Comparison of ENCODE assay signal across 10 mouse cellular contexts in the genomic region with DNA sequence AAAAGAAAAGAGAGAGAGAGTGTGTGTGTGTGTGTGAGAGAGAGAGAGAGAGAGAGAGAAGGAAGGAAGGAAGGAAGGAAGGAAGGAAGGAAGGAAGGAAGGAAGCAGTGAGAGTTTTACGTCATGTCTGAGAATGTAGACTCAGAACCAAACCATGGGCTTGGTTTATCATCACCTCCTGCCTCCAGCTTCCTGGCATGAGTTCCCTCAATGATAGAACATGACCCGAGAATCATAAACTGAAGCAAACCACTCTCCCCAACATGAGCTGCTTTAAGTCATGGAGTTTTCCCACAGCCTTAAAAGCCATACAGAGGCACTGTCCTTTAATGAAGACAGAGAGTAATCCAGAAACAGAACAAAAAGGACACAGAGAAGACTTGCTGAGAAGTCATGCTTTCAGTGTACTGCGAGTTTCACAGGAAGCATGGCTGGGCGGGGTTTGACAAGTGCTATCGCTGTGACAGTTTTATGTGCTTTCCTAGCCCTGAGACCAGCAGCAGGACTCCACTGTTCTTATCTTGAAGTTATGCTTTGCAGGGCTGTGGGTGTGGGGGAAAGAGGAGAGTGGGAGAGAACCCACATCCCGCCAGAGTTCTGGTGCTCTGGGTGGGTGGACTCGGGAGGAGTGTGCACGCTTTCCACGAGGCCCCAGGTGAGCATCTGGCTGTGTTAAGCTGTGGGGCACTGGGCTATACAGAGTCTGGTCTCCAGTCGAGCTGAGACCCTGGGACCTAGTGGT. TPM values are rescaled to one million over a fixed set of nuclear protein-coding genes. Genes with fewer than 3 reads are reported as not detected.
A peak's percentile ranks its signal among the peaks of the same experiment; 100 is the strongest.
DNase-seq lines count a peak whose midpoint lies in the region; ATAC-seq and TF ChIP-seq lines count a peak whose summit lies in the region.
"Had no signal": no experiment of that assay in that cellular context is flagged by ENCODE, and none has a peak within 500 bp of the region (broad histone marks: within the 10 kb centered on the region; RNA-seq: fewer than 3 reads in every experiment).

No protein-coding gene starts in this region.

- no peaks in the 10 kb centered on the region for H3K27me3 ChIP-seq in heart, embryonic 15.5 days
- no peaks in the 10 kb centered on the region for H3K27me3 ChIP-seq in heart, adult 2 months (ENCODE audit: control insufficient read depth, insufficient read depth, low read length)
- no peaks in the 10 kb centered on the region for H3K27me3 ChIP-seq in kidney, postnatal 0 days (ENCODE audit: insufficient read depth, low read length)
- H3K27me3 ChIP-seq in spleen, adult 2 months (ENCODE audit: control insufficient read depth, insufficient read depth, low read length): no peaks in the 10 kb centered on the region
- no peaks in the 10 kb centered on the region for H3K27me3 ChIP-seq in hindbrain, embryonic 16.5 days (replicated peaks; ENCODE audit: control insufficient read depth, insufficient read depth, low read length)
- H3K27me3 ChIP-seq: embryonic facial prominence, embryonic 13.5 days had no signal

- intact Hi-C loops in heart, adult 2 months (cut with DNase I): no loop called here

- ATAC-seq in heart, embryonic 15.5 days (replicated peaks; ENCODE audit: insufficient number of reproducible peaks, insufficient read depth, low FRiP score, low read depth): no peak
- no peak for ATAC-seq in kidney, postnatal 0 days (replicated peaks; ENCODE audit: low FRiP score, low read depth)
- ATAC-seq in hindbrain, embryonic 16.5 days: no peak

- no peak for DNase-seq in heart, adult 2 months
- peak; percentile 47 for DNase-seq in T-cell, adult 2 months (ENCODE audit: low spot score)
- DNase-seq in kidney, postnatal 0 days (ENCODE audit: low spot score): peak; percentile 76
- peak in 1 of 2 experiments; percentile 19 for DNase-seq in spleen, adult 2 months (ENCODE audit: low read depth in 1 of 2, low spot score in 2 of 2)
- no peak for DNase-seq in right cerebral cortex, postnatal 4 days
- DNase-seq in retina, embryonic 14.5 days (ENCODE audit: low spot score): no peak

- H3K9ac ChIP-seq in heart, embryonic 15.5 days: no peak overlapping the region; the same call in 1 of the 2 replicates
- no peak overlapping the region for H3K9ac ChIP-seq in heart, adult 2 months (ENCODE audit: low read depth, low read length)
- H3K9ac ChIP-seq in kidney, postnatal 0 days (ENCODE audit: low read depth, low read length): no peak overlapping the region
- H3K9ac ChIP-seq in hindbrain, embryonic 16.5 days (ENCODE audit: low read depth, low read length): no peak overlapping the region
- H3K9ac ChIP-seq: embryonic facial prominence, embryonic 13.5 days had no signal

- no peak for TF ChIP-seq CTCF in heart, adult 2 months (IDR thresholded peaks at IDR 0.05)
- TF ChIP-seq CTCF in kidney, postnatal 0 days (IDR thresholded peaks at IDR 0.05; ENCODE audit: low read depth): no peak
- no peak for TF ChIP-seq CTCF in spleen, adult 2 months (IDR thresholded peaks at IDR 0.05; ENCODE audit: extremely low read depth, insufficient read depth, insufficient read length, insufficient replicate concordance)

- H3K9me3 ChIP-seq in heart, embryonic 15.5 days (replicated peaks): no peaks in the 10 kb centered on the region
- H3K9me3 ChIP-seq in kidney, postnatal 0 days (replicated peaks; ENCODE audit: low read length): no peaks in the 10 kb centered on the region
- H3K9me3 ChIP-seq in hindbrain, embryonic 16.5 days (ENCODE audit: control insufficient read depth, low read length): no peaks in the 10 kb centered on the region
- H3K9me3 ChIP-seq: embryonic facial prominence, embryonic 13.5 days had no signal

- peak overlapping the region; percentile 35 for H3K27ac ChIP-seq in heart, embryonic 15.5 days
- no peak overlapping the region for H3K27ac ChIP-seq in heart, adult 2 months
- peak overlapping the region; percentile 22; the same call in 1 of the 2 replicates for H3K27ac ChIP-seq in kidney, postnatal 0 days
- H3K27ac ChIP-seq in spleen, adult 2 months (ENCODE audit: insufficient read depth, low read length): peak overlapping the region; percentile 65
- no peak overlapping the region for H3K27ac ChIP-seq in hindbrain, embryonic 16.5 days (ENCODE audit: low read depth, low read length)
- H3K27ac ChIP-seq: embryonic facial prominence, embryonic 13.5 days had no signal

- TF ChIP-seq POLR2A in heart, adult 2 months (IDR thresholded peaks at IDR 0.05; ENCODE audit: insufficient read depth, low read depth, low read length): no peak
- no peak for TF ChIP-seq POLR2A in spleen, adult 2 months (IDR thresholded peaks at IDR 0.05; ENCODE audit: low read depth, low read length)

- WGBS in heart, embryonic 15.5 days: 40% methylated on average over 10 of the region's 10 CpGs
- 50% methylated on average over 10 of the region's 10 CpGs for WGBS in heart, adult 2 months
- WGBS in kidney, postnatal 0 days: 28% methylated on average over 10 of the region's 10 CpGs
- WGBS in spleen, adult 2 months: 38% methylated on average over 10 of the region's 10 CpGs
- WGBS in hindbrain, embryonic 16.5 days: 89% methylated on average over 10 of the region's 10 CpGs

- peaks cover 7% of the 10 kb centered on the region for H3K4me1 ChIP-seq in heart, embryonic 15.5 days (replicated peaks)
- peaks cover 5% of the 10 kb centered on the region for H3K4me1 ChIP-seq in heart, adult 2 months (ENCODE audit: control insufficient read depth, insufficient read depth, low read length)
- H3K4me1 ChIP-seq in kidney, postnatal 0 days (replicated peaks; ENCODE audit: insufficient read depth, low read length): no peaks in the 10 kb centered on the region
- peaks cover 6% of the 10 kb centered on the region; the same call in 1 of the 2 replicates for H3K4me1 ChIP-seq in spleen, adult 2 months (ENCODE audit: control insufficient read depth, insufficient read depth, insufficient read length)
- no peaks in the 10 kb centered on the region for H3K4me1 ChIP-seq in hindbrain, embryonic 16.5 days (ENCODE audit: control insufficient read depth, insufficient read depth, low read depth, low read length)
- H3K4me1 ChIP-seq: embryonic facial prominence, embryonic 13.5 days had no signal

- 0 out of 2 replicates have a peak overlapping the region, but pooled peaks have one; percentile 13 for H3K4me2 ChIP-seq in heart, embryonic 15.5 days
- 0 out of 2 replicates have a peak overlapping the region, but pooled peaks have one; percentile 3 for H3K4me2 ChIP-seq in kidney, postnatal 0 days (ENCODE audit: low read length)
- H3K4me2 ChIP-seq in hindbrain, embryonic 16.5 days (ENCODE audit: low read length): no peak overlapping the region
- H3K4me2 ChIP-seq: embryonic facial prominence, embryonic 13.5 days had no signal

- no peaks in the 10 kb centered on the region for H3K79me2 ChIP-seq in heart, adult 2 months (replicated peaks; ENCODE audit: control insufficient read depth, insufficient read depth, low read length)

- TF ChIP-seq EP300 in heart, adult 2 months (IDR thresholded peaks at IDR 0.05; ENCODE audit: insufficient read depth, low read depth, low read length): no peak

- H3K4me3 ChIP-seq in heart, embryonic 15.5 days: no peak overlapping the region
- no peak overlapping the region for H3K4me3 ChIP-seq in heart, adult 2 months
- H3K4me3 ChIP-seq in kidney, postnatal 0 days (replicated peaks; ENCODE audit: low read depth, low read length): no peak overlapping the region
- no peak overlapping the region for H3K4me3 ChIP-seq in spleen, adult 2 months (ENCODE audit: extremely low read depth, insufficient read depth, insufficient read length)
- no peak overlapping the region for H3K4me3 ChIP-seq in hindbrain, embryonic 16.5 days (ENCODE audit: low read length)
- H3K4me3 ChIP-seq: embryonic facial prominence, embryonic 13.5 days had no signal

- no peaks in the 10 kb centered on the region for H3K36me3 ChIP-seq in heart, embryonic 15.5 days
- no peaks in the 10 kb centered on the region for H3K36me3 ChIP-seq in heart, adult 2 months (ENCODE audit: control insufficient read depth, insufficient read depth, low read length)
- H3K36me3 ChIP-seq in kidney, postnatal 0 days (ENCODE audit: insufficient read depth, low read length): no peaks in the 10 kb centered on the region
- H3K36me3 ChIP-seq in spleen, adult 2 months (ENCODE audit: control insufficient read depth, insufficient read depth, low read length): no peaks in the 10 kb centered on the region
- H3K36me3 ChIP-seq in hindbrain, embryonic 16.5 days (ENCODE audit: control insufficient read depth, insufficient read depth, low read length): no peaks in the 10 kb centered on the region
- H3K36me3 ChIP-seq: embryonic facial prominence, embryonic 13.5 days had no signal

RNA-seq across cellular contexts. Expression of gene Serpinb9, which starts 9.7 kb away (rescaled TPM):
- polyA plus RNA-seq in heart, embryonic 15.5 days (2015; fragmentation: Nextera tagmentation; extraction: Ambion mirVana): 8.3 and 9.1 TPM in 2 replicates
- 1 to 10 TPM; 8.6 to 9.3 TPM for total RNA-seq in heart, adult 2 months (2021)
- polyA plus RNA-seq in heart, adult 2 months (2012; rRNA removed): 6.0 and 11.9 TPM in 2 replicates
- polyA plus RNA-seq in kidney, postnatal 0 days (2015; fragmentation: Nextera tagmentation; extraction: Ambion mirVana): 20.2 and 20.5 TPM in 2 replicates
- 5.8 and 7.0 TPM in 2 replicates for polyA plus RNA-seq in spleen, adult 2 months (2012; rRNA removed)
- polyA plus RNA-seq in hindbrain, embryonic 16.5 days (2015; fragmentation: Nextera tagmentation; extraction: Ambion mirVana): 2.4 and 3.1 TPM in 2 replicates

RNA-seq across cellular contexts. Expression of gene Serpinb6b, which starts 28.3 kb away (rescaled TPM):
- polyA plus RNA-seq in heart, embryonic 15.5 days (2015; fragmentation: Nextera tagmentation; extraction: Ambion mirVana): 20.0 and 20.6 TPM in 2 replicates
- 10 to 100 TPM; 26.3 to 33.1 TPM for total RNA-seq in heart, adult 2 months (2021)
- 21.6 and 30.3 TPM in 2 replicates for polyA plus RNA-seq in heart, adult 2 months (2012; rRNA removed)
- polyA plus RNA-seq in kidney, postnatal 0 days (2015; fragmentation: Nextera tagmentation; extraction: Ambion mirVana): 11.7 and 14.3 TPM in 2 replicates
- polyA plus RNA-seq in spleen, adult 2 months (2012; rRNA removed): 10.5 and 13.0 TPM in 2 replicates
- 1.7 and 2.5 TPM in 2 replicates for polyA plus RNA-seq in hindbrain, embryonic 16.5 days (2015; fragmentation: Nextera tagmentation; extraction: Ambion mirVana)

RNA-seq across cellular contexts. Expression of gene Serpinb9b, which starts 33.9 kb away (rescaled TPM):
- 0.33 and 0.52 TPM in 2 replicates for polyA plus RNA-seq in heart, embryonic 15.5 days (2015; fragmentation: Nextera tagmentation; extraction: Ambion mirVana)
- total RNA-seq in heart, adult 2 months (2021): under 1 TPM in 1 of 2 experiments, not detected in 1; 0.18 TPM
- polyA plus RNA-seq in heart, adult 2 months (2012; rRNA removed): 0.20 and 0.47 TPM in 2 replicates
- polyA plus RNA-seq in kidney, postnatal 0 days (2015; fragmentation: Nextera tagmentation; extraction: Ambion mirVana): 0.16 and 0.26 TPM in 2 replicates
- polyA plus RNA-seq in spleen, adult 2 months (2012; rRNA removed): 0.32 and 0.36 TPM in 2 replicates
- polyA plus RNA-seq in hindbrain, embryonic 16.5 days (2015; fragmentation: Nextera tagmentation; extraction: Ambion mirVana): 0.14 and 0.17 TPM in 2 replicates
- total RNA-seq: layer of hippocampus, postnatal 25 days had no signal
- polyA plus RNA-seq: embryonic facial prominence, embryonic 13.5 days had no signal

Comparison
In these comparisons a context has a peak if more than half of its experiments do, and no peak if none do; other contexts are left out.
1. H3K27ac ChIP-seq: peak in heart, embryonic 15.5 days (single experiment), kidney, postnatal 0 days (single experiment) and spleen, adult 2 months (single experiment); none in heart, adult 2 months (single experiment) and hindbrain, embryonic 16.5 days (single experiment).
2. DNase-seq: peak in T-cell, adult 2 months (single experiment) and kidney, postnatal 0 days (single experiment); none in heart, adult 2 months (0 of 2), right cerebral cortex, postnatal 4 days (single experiment) and retina, embryonic 14.5 days (single experiment).